Mouse (Mus musculus) spleen, postnatal 10 days (tissue): Measurements from ENCODE around the gene Syf2.

Experiments
- DNase-seq, 2 experiments: peaks; one replicate each; pipeline ENCODE4 v3.0.0; 2021 to 2022; ENCODE audit warnings: low spot score in 2 of 2

Syf2 gene

DNA sequence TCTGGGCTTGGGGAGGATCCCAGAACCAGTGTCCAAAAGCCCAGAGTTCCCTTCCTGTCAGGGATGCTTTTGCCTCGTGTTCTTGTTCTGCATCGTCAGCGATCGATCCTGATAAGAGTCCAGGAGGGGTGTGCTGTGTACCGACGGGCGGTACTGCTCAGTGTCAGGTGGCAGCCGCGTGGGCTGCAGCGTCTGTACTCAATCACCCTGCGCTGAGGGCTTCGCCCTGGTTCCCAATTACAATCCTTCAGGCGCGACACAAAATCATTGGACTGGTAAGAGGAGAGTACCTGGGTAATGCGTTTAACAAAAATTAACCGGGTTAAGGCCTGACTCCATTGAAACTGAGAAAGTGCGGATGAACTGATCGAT is 37.9 kb downstream of the Syf2 start:
- DNase-seq: no peak

GRCm38 (mm10) chr4:134975261-134975928 is 44.7 kb downstream of the Syf2 start:
- DNase-seq: peak in 1 of 2 experiments; percentile 64

- no peak for DNase-seq
Measured at GRCm38 (mm10) chr4:134975929-134976308, 45.2 kb downstream of the Syf2 start.

DNA sequence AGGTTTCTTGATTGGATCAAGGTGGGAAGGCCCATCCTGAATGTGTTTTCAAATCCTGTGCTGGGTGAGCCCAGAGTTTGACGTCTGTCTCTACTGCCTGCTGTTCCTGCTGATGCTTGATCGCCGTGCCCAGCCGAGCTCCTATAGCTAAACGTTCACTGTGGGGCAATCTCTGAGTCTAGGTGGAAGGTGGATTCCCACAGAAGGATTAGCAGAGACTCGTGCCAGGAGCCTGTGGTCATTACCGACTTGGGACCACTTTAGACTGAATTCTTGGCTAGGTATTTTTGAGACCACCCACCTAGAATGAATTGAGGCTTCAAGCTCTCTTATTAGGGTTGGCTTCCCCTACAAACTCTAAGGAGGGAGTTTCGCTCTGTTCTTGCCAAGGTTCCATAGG is 48.2 kb downstream of the Syf2 start:
- DNase-seq: no peak

DNA sequence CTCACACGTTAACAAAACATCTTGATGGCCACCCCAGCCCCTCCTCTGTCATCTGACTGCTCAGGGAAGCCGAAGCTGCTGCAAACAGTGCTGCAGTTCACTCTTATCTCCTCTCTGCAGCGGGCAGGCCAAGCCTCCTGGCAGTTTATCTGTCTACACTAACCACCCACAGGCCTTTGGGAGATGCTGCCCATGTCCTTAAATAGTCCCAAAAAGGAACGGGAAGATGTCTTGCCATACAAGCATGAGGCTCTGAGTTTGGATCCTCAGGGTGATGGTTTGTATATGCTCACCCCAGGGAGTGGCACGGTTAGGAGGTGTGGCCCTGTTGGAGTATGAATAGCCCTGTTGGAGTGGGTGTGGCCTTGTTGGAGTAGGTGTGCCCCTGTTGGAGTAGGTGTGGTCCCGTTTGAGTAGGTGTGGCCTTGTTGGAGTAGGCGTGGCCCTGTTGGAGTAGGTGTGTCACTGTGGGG is 51.3 kb downstream of the Syf2 start:
- DNase-seq: peak; percentile 76 to 86

GRCm38 (mm10) chr4:134983136-134983535 is 52.4 kb downstream of the Syf2 start:
- peak; percentile 39 to 40 for DNase-seq

DNA sequence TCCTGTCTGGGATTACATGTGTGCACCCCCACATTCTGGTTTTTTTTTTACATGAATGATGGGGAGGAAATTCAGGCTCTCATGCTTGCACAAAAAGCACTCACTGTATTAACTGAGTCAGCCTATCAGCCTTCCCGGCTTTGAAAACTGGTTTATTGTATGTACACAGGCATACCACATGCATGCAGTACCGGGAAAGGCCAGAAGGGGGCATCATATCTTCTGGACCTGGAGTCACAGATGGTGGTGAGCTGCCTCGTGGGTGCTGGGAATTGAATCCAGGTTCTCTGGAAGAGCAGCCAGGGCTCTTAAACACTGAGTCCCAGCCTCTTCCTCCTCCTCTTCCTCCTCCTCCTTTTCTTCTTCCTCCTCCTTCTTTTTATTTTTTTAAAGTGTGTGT is 53.9 kb downstream of the Syf2 start:
- peak; percentile 45 to 71 for DNase-seq

DNA sequence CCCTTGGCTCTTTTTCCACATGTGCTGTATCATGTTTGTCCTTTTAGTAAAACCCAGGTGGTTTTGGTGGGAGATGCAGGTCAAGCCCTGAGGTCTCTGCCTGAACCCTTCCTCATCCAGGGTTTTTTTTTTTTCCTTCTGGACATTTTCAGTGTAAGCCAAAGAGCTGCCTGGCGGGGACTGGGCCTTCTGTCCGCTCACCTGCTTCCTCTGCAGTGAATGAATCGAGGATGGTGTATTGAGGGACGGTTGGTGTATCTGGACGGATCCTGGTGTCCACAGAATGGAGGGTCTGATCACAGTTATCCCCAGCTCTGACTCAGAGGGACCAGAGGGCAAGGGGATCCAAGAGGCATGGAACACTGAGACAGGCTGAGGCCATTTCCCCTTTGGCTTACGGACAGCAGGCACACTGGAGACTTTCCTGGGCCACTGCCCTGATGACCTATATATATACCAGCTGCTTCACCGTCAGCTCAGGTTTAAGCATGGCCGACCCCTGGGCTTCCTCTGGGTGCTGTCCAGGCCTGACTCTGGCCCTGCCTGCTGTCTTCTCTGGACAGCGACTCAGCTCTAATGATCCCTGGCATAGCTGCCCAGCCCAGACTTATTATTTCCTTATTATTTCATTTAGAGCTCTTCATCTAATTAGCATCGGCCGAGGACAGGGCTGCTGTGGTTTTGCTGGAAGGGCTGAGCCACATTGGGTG is 55.1 kb downstream of the Syf2 start:
- no peak for DNase-seq

DNA sequence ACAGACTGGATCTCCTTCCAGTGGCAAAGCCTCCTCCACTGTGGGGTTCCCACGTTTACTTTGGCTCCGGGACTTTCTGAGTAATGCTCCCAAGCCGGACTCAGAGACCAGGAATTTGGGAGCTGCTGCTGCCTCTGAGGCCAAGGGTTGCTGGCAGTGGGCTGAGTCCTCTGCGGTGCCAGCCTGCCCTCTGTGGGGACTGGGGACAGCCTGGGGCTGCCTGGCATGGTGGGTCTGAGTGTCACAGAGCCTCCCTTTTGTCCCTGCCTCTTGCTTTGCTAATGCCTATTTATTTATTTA is 55.6 kb downstream of the Syf2 start:
- no peak for DNase-seq

GRCm38 (mm10) chr4:134986963-134987362 is 56.3 kb downstream of the Syf2 start:
- no peak for DNase-seq
